Mouse (Mus musculus) liver, embryonic 12.5 days (tissue): Measurements from ENCODE around the gene Slc25a24. TPM values are rescaled to one million over a fixed set of nuclear protein-coding genes. Genes with fewer than 3 reads are reported as not detected.

ENCODE experiments used
- ATAC-seq: fragments of 200-750 bp; cut with Nextera tagmentation; 2 replicates; pipeline ENCODE4 v1.8.0; 2017; ENCODE audit warnings: moderate number of reproducible peaks, mild to moderate bottlenecking, moderate library complexity
- H3K27ac ChIP-seq: fragments of 300-500 bp; sonication (generic); 2 replicates; pipeline ENCODE4 v1.5.1; 2016; ENCODE audit warnings: mild to moderate bottlenecking
- H3K27me3 ChIP-seq: fragments of 300-500 bp; sonication (generic); replicated peaks from 2 replicates; pipeline ENCODE4 v1.6.1; 2016; ENCODE audit warnings: mild to moderate bottlenecking, moderate library complexity
- H3K36me3 ChIP-seq: fragments of 300-500 bp; sonication (generic); 2 replicates; pipeline ENCODE4 v1.6.1; 2016; ENCODE audit warnings: mild to moderate bottlenecking, moderate library complexity
- H3K4me1 ChIP-seq: fragments of 300-500 bp; sonication (generic); 2 replicates; pipeline ENCODE4 v1.6.1; 2016
- H3K4me2 ChIP-seq: fragments of 300-500 bp; sonication (generic); 2 replicates; pipeline ENCODE4 v1.6.1; 2016; ENCODE audit warnings: mild to moderate bottlenecking, moderate library complexity
- H3K4me3 ChIP-seq: fragments of 300-500 bp; sonication (generic); 2 replicates; pipeline ENCODE4 v1.5.1; 2016; ENCODE audit warnings: mild to moderate bottlenecking, moderate library complexity
- H3K9ac ChIP-seq: fragments of 300-500 bp; sonication (generic); 2 replicates; pipeline ENCODE4 v1.6.1; 2016; ENCODE audit warnings: mild to moderate bottlenecking, moderate library complexity
- H3K9me3 ChIP-seq: fragments of 300-500 bp; sonication (generic); replicated peaks from 2 replicates; pipeline ENCODE4 v1.6.1; 2016; ENCODE audit warnings: mild to moderate bottlenecking, moderate library complexity
- WGBS: fragments of 180-500 bp; shearing (Covaris S2); methylation state at CpG from one replicate; pipeline ENCODE4 v1.1.7; 2016; ENCODE audit not compliant: insufficient replicate concordance; 5-methylcytosine and 5-hydroxymethylcytosine counted together
- polyA plus RNA-seq: library from polyadenylated mRNA; unstranded; fragments of >200 nt; fragmentation: Nextera tagmentation; extraction: Ambion mirVana; gene quantifications from 2 replicates; pipeline ENCODE4 v1.2.1, GENCODE M21; 2016

Slc25a24 gene
- polyA plus RNA-seq, 1 experiment from 2014 or later = 10.1 TPM

GRCm38 (mm10) chr3:109174394-109174793 is 51.4 kb downstream of the Slc25a24 start:
- Histone ChIP-seq H3K36me3 (no peaks in the 10 kb centered on the region), H3K4me3 (no peak overlapping the region), H3K4me2 (no peak overlapping the region), H3K9ac (no peak overlapping the region), H3K27ac (no peak overlapping the region), H3K9me3 (no peaks in the 10 kb centered on the region), H3K27me3 (no peaks in the 10 kb centered on the region), H3K4me1 (no peaks in the 10 kb centered on the region)
- whole genome bisulfite sequencing = 63% methylated on average over 5 of the region's 5 CpGs
- no peak for ATAC-seq

- Histone ChIP-seq H3K4me2 (no peak overlapping the region), H3K27me3 (no peaks in the 10 kb centered on the region), H3K27ac (no peak overlapping the region), H3K9me3 (no peaks in the 10 kb centered on the region), H3K4me3 (no peak overlapping the region), H3K9ac (no peak overlapping the region), H3K4me1 (no peaks in the 10 kb centered on the region), H3K36me3 (no peaks in the 10 kb centered on the region)
- no peak for ATAC-seq
- WGBS = 18% methylated on average over 6 of the region's 6 CpGs
Measured at GRCm38 (mm10) chr3:109178705-109179104, 55.8 kb downstream of the Slc25a24 start.

DNA sequence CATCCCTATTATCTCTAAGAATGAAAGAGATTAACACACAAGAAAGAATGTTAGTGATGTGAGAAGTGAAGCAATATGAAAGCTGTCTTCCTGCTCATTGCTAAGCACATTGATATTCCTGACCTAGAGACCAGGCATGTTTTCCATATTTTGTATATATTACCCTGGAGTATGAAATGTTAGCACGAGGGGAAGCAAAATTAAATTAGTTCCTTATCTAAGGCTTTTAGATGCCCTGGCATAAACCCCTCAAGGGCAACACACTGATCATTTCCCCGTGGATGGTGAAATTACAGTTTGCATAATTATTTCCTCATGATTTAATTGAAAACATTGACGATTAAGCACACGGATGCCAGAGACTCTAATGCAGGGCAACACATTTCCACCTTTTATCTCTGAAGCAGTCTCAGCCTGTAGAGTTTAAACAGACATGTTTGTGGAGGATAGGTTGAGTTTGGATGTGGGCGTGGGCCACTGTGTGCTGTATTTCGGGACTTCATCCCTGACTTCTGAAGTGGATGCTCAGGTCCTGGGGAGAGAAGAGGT is 56.7 kb downstream of the Slc25a24 start:
- no peak overlapping the region for H3K4me3 ChIP-seq
- 57% methylated on average over 6 of the region's 6 CpGs for WGBS
- no peak for ATAC-seq
- H3K9me3 ChIP-seq = no peaks in the 10 kb centered on the region
- no peak overlapping the region for H3K4me2 ChIP-seq
- no peak overlapping the region for H3K9ac ChIP-seq
- H3K27ac ChIP-seq = no peak overlapping the region
- no peaks in the 10 kb centered on the region for H3K36me3 ChIP-seq
- no peaks in the 10 kb centered on the region for H3K27me3 ChIP-seq
- no peaks in the 10 kb centered on the region for H3K4me1 ChIP-seq

DNA sequence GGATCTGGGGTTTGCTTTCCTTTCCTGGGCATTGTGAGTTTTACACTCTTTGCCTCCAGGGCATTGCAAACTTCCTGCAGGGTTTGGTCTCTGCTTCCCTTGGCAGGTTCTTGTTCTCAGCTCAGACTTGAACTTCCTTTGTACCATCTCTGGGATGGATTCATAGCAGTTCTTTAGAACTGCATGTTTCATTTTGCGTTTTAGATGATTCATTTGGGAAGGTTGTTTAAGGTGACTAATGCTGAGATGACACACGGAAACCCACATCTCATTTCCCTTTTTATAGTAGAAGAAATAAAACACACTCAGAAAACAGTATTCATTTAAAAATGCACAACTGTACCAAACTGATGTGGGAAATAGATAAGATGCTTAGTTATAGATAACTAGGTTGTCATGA is 73.2 kb downstream of the Slc25a24 start:
- H3K4me2 ChIP-seq = no peak overlapping the region
- H3K4me1 ChIP-seq = no peaks in the 10 kb centered on the region
- no peaks in the 10 kb centered on the region for H3K9me3 ChIP-seq
- H3K36me3 ChIP-seq = no peaks in the 10 kb centered on the region
- H3K27me3 ChIP-seq = no peaks in the 10 kb centered on the region
- WGBS = 59% methylated on average over 2 of the region's 2 CpGs
- H3K27ac ChIP-seq = no peak overlapping the region
- no peak overlapping the region for H3K4me3 ChIP-seq
- no peak overlapping the region for H3K9ac ChIP-seq
- ATAC-seq = no peak

- ATAC-seq = no peak
- H3K9me3 ChIP-seq = no peaks in the 10 kb centered on the region
- WGBS = 70% methylated on average over 1 of the region's 1 CpGs
- no peak overlapping the region for H3K9ac ChIP-seq
- H3K27ac ChIP-seq = no peak overlapping the region
- H3K4me1 ChIP-seq = no peaks in the 10 kb centered on the region
- no peaks in the 10 kb centered on the region for H3K27me3 ChIP-seq
- H3K36me3 ChIP-seq = no peaks in the 10 kb centered on the region
- no peak overlapping the region for H3K4me3 ChIP-seq
- H3K4me2 ChIP-seq = no peak overlapping the region
Measured at GRCm38 (mm10) chr3:109199280-109199679, 76.3 kb downstream of the Slc25a24 start.

DNA sequence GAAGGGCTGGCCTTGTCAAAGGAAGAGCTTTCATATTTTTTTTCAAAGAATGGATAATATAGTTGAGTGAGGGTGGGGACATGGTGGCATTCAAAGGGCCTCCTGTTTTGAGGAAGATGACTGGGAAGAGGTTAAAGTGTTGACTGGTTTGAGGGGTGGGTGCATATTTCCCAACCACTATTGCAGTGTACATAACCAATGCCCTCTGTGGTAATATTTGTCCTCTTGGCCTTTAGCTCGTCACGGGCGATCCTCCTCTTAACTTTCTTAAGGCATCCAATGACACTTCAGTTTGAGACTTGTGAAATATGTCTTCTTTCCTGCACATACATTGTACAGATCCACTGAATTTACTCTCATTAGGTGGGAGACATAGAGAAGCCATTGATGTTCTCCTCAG is 89.4 kb downstream of the Slc25a24 start:
- Histone ChIP-seq H3K4me2 (no peak overlapping the region), H3K9me3 (no peaks in the 10 kb centered on the region), H3K27me3 (no peaks in the 10 kb centered on the region), H3K4me1 (no peaks in the 10 kb centered on the region), H3K36me3 (no peaks in the 10 kb centered on the region), H3K4me3 (no peak overlapping the region), H3K27ac (no peak overlapping the region), H3K9ac (no peak overlapping the region)
- ATAC-seq = no peak
- WGBS = 66% methylated on average over 3 of the region's 3 CpGs

DNA sequence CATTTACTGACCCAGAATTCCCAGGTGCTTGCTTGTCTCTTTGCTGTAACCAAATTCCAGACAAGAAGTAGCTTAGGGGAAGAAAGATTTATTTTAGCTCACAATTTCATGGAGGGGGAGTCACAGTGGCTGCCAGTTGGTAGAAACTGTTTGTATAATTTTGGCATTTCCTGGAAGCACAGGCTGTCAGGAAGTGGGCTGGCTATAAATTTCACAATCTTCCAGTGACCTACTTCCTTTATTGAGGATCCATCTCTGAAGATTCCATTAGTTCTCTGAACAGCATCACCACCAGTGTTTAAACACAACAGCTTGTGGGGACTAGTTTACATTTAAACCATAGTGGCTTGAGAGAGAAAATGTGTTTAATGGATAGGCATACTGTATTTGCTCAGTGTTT is 93.4 kb downstream of the Slc25a24 start:
- Histone ChIP-seq H3K4me3 (no peak overlapping the region), H3K4me2 (no peak overlapping the region), H3K4me1 (no peaks in the 10 kb centered on the region), H3K9ac (no peak overlapping the region), H3K27me3 (no peaks in the 10 kb centered on the region), H3K36me3 (no peaks in the 10 kb centered on the region), H3K9me3 (no peaks in the 10 kb centered on the region), H3K27ac (no peak overlapping the region)
- ATAC-seq = no peak

Other genes with a start within 250 kb of the Slc25a24 start
- 0.07 and 0.10 TPM in 2 replicates for gene Fndc7, start 233.1 kb upstream of the Slc25a24 start, polyA plus RNA-seq
- gene Prpf38b, start 211.4 kb upstream of the Slc25a24 start, polyA plus RNA-seq = 58.1 and 59.1 TPM in 2 replicates
- gene Henmt1, start 183.3 kb upstream of the Slc25a24 start, polyA plus RNA-seq = 0.11 and 0.14 TPM in 2 replicates
- gene Gm9857, start 182.7 kb upstream of the Slc25a24 start, polyA plus RNA-seq = not detected in 2 replicates
- 4.5 TPM in 2 replicates for gene Fam102b, start 95.5 kb upstream of the Slc25a24 start, polyA plus RNA-seq
- not detected in 2 replicates for gene Slc25a54, start 42.7 kb upstream of the Slc25a24 start, polyA plus RNA-seq
- 5.4 and 7.0 TPM in 2 replicates for gene Vav3, start 217.5 kb downstream of the Slc25a24 start, polyA plus RNA-seq